Mouse (Mus musculus) MEL (cell line): ENCODE measurements around the gene Galnt2. TPM values are rescaled to one million over a fixed set of nuclear protein-coding genes. Genes with fewer than 3 reads are reported as not detected.

Experiments used
- DNase-seq: peaks from one replicate; pipeline ENCODE4 v3.0.0; 2011; ENCODE audit warnings: low read depth, low spot score
- H3K27ac ChIP-seq: 2 replicates; pipeline ENCODE4 v1.5.1; 2012; ENCODE audit warnings: low read depth, mild to moderate bottlenecking, control low read depth, low read length, moderate library complexity; ENCODE audit not compliant: control insufficient read depth
- H3K27me3 ChIP-seq, 2 experiments: fragments of 150-350 bp in 1 of 2; sonication (generic) in 1 of 2; 2 replicates each; pipeline ENCODE4 v1.6.1; 2012; ENCODE audit warnings: low read length in 2 of 2, mild to moderate bottlenecking in 2 of 2, improper control_type of control experiment in 1 of 2, moderate library complexity in 1 of 2; ENCODE audit not compliant: insufficient read depth in 2 of 2, control insufficient read depth in 1 of 2
- H3K36me3 ChIP-seq, 2 experiments: 2 replicates each; pipeline ENCODE4 v1.6.1; 2012 to 2014; ENCODE audit warnings: low read length in 2 of 2, improper control_type of control experiment in 1 of 2, inconsistent platforms in 1 of 2, mild to moderate bottlenecking in 1 of 2; ENCODE audit not compliant: insufficient read depth in 2 of 2, control insufficient read depth in 1 of 2
- H3K4me1 ChIP-seq, 2 experiments: fragments of 150-350 bp in 1 of 2; sonication (generic) in 1 of 2; 2 replicates each; pipeline ENCODE4 v1.6.1; 2012; ENCODE audit warnings: low read length in 2 of 2, improper control_type of control experiment in 1 of 2, mild to moderate bottlenecking in 1 of 2; ENCODE audit not compliant: insufficient read depth in 2 of 2, control insufficient read depth in 1 of 2
- H3K4me3 ChIP-seq, 2 experiments: fragments of 150-350 bp in 1 of 2; sonication (generic) in 1 of 2; 2 replicates each; pipeline ENCODE4 v1.5.1; 2012; ENCODE audit warnings: low read depth in 2 of 2, low read length in 2 of 2, mild to moderate bottlenecking in 2 of 2, moderate library complexity in 2 of 2, control low read depth in 1 of 2, improper control_type of control experiment in 1 of 2; ENCODE audit not compliant: control insufficient read depth in 1 of 2, insufficient read depth in 1 of 2
- H3K79me2 ChIP-seq: 2 replicates; pipeline ENCODE4 v1.6.1; 2012; ENCODE audit warnings: mild to moderate bottlenecking, low read length, moderate library complexity; ENCODE audit not compliant: control insufficient read depth, poor library complexity, insufficient read depth
- H3K9ac ChIP-seq: 2 replicates; pipeline ENCODE4 v1.6.1; 2012; ENCODE audit warnings: low read depth, mild to moderate bottlenecking, control low read depth, low read length, moderate library complexity; ENCODE audit not compliant: control insufficient read depth, poor library complexity, severe bottlenecking
- H3K9me3 ChIP-seq: fragments of 150-350 bp; sonication (generic); replicated peaks from 2 replicates; pipeline ENCODE4 v1.6.1; 2012; ENCODE audit warnings: mild to moderate bottlenecking, low read length, improper control_type of control experiment, moderate library complexity; ENCODE audit not compliant: insufficient read depth
- BHLHE40 ChIP-seq: IDR thresholded peaks from 2 replicates; pipeline ENCODE4 v1.6.1; 2012; ENCODE audit warnings: low read depth, mild to moderate bottlenecking, inconsistent platforms, low read length, improper control_type of control experiment, borderline replicate concordance
- CHD2 ChIP-seq: IDR thresholded peaks from 2 replicates; pipeline ENCODE4 v1.6.1; 2011; ENCODE audit warnings: low read length, improper control_type of control experiment
- CTCF ChIP-seq, 3 experiments: IDR thresholded peaks in 2 of 3; conservative IDR thresholded peaks in 1 of 3; 2 replicates each; pipeline ENCODE4 v1.5.1; 2011 to 2012; ENCODE audit warnings: low read length in 3 of 3, low read depth in 2 of 3, mild to moderate bottlenecking in 2 of 3, improper control_type of control experiment in 1 of 3, inconsistent platforms in 1 of 3, mixed read lengths in 1 of 3, moderate library complexity in 1 of 3; ENCODE audit not compliant: control insufficient read depth in 1 of 3, insufficient read depth in 1 of 3, poor library complexity in 1 of 3, severe bottlenecking in 1 of 3
- E2F4 ChIP-seq: IDR thresholded peaks from 2 replicates; pipeline ENCODE4 v1.6.1; 2011; ENCODE audit warnings: low read depth, low read length, improper control_type of control experiment, borderline replicate concordance
- EP300 ChIP-seq, 2 experiments: IDR thresholded peaks; 2 replicates each; pipeline ENCODE4 v1.6.1; 2011; ENCODE audit warnings: improper control_type of control experiment in 2 of 2, low read length in 2 of 2, low read depth in 1 of 2, mild to moderate bottlenecking in 1 of 2
- GATA1 ChIP-seq: IDR thresholded peaks from 2 replicates; pipeline ENCODE4 v1.6.1; 2011; ENCODE audit warnings: low read depth, low read length, improper control_type of control experiment
- MAX ChIP-seq: IDR thresholded peaks from 2 replicates; pipeline ENCODE4 v1.6.1; 2011; ENCODE audit warnings: low read length, improper control_type of control experiment
- MEF2A ChIP-seq: IDR thresholded peaks from 2 replicates; pipeline ENCODE4 v1.6.1; 2014; ENCODE audit warnings: low read depth, mild to moderate bottlenecking, inconsistent platforms, low read length, improper control_type of control experiment; ENCODE audit not compliant: poor library complexity, insufficient replicate concordance, severe bottlenecking; ENCODE audit errors: extremely low read depth
- MXI1 ChIP-seq: IDR thresholded peaks from 2 replicates; pipeline ENCODE4 v1.6.1; 2011; ENCODE audit warnings: mild to moderate bottlenecking, low read depth, low read length, improper control_type of control experiment
- MYC ChIP-seq: IDR thresholded peaks from 2 replicates; pipeline ENCODE4 v1.6.1; 2011; ENCODE audit warnings: low read depth, mild to moderate bottlenecking, low read length, improper control_type of control experiment, moderate library complexity
- NRF1 ChIP-seq: IDR thresholded peaks from 2 replicates; pipeline ENCODE4 v1.6.1; 2014; ENCODE audit warnings: low read depth, mild to moderate bottlenecking, inconsistent platforms, low read length, improper control_type of control experiment, moderate library complexity; ENCODE audit not compliant: poor library complexity, insufficient read depth, severe bottlenecking
- POLR2AphosphoS2 ChIP-seq: IDR thresholded peaks from 2 replicates; pipeline ENCODE4 v1.6.1; 2011; ENCODE audit warnings: low read length, improper control_type of control experiment
- RAD21 ChIP-seq: IDR thresholded peaks from 2 replicates; pipeline ENCODE4 v1.6.1; 2011; ENCODE audit warnings: mild to moderate bottlenecking, low read depth, low read length, improper control_type of control experiment
- RCOR1 ChIP-seq: IDR thresholded peaks from 2 replicates; pipeline ENCODE4 v1.6.1; 2012; ENCODE audit warnings: low read depth, mild to moderate bottlenecking, inconsistent platforms, low read length, improper control_type of control experiment
- SIN3A ChIP-seq: IDR thresholded peaks from 2 replicates; pipeline ENCODE4 v1.6.1; 2012; ENCODE audit warnings: low read length, improper control_type of control experiment, inconsistent platforms
- SMC3 ChIP-seq: IDR thresholded peaks from 2 replicates; pipeline ENCODE4 v1.6.1; 2011; ENCODE audit warnings: low read depth, low read length, improper control_type of control experiment
- TAL1 ChIP-seq: IDR thresholded peaks from 2 replicates; pipeline ENCODE4 v1.6.1; 2012; ENCODE audit warnings: mild to moderate bottlenecking, inconsistent platforms, low read length, moderate library complexity, mixed read lengths
- TCF12 ChIP-seq: IDR thresholded peaks from 2 replicates; pipeline ENCODE4 v1.6.1; 2014; ENCODE audit warnings: low read depth, mild to moderate bottlenecking, inconsistent platforms, low read length, improper control_type of control experiment, moderate library complexity
- USF2 ChIP-seq, 2 experiments: IDR thresholded peaks; 2 replicates each; pipeline ENCODE4 v1.6.1; 2011 to 2012; ENCODE audit warnings: improper control_type of control experiment in 2 of 2, low read length in 2 of 2, borderline replicate concordance in 1 of 2, inconsistent platforms in 1 of 2, low read depth in 1 of 2, mild to moderate bottlenecking in 1 of 2; ENCODE audit not compliant: insufficient read depth in 1 of 2
- ZC3H11A ChIP-seq: IDR thresholded peaks from 2 replicates; pipeline ENCODE4 v1.6.1; 2012; ENCODE audit warnings: low read depth, mild to moderate bottlenecking, inconsistent platforms, low read length, improper control_type of control experiment
- ZKSCAN1 ChIP-seq: IDR thresholded peaks from 2 replicates; pipeline ENCODE4 v1.6.1; 2012; ENCODE audit warnings: low read depth, mild to moderate bottlenecking, inconsistent platforms, low read length, improper control_type of control experiment, moderate library complexity
- polyA plus RNA-seq, 2 experiments: library from polyadenylated mRNA; stranded (reverse) in 1 of 2; unstranded in 1 of 2; fragments of >175 nt in 1 of 2; fragments of >200 nt in 1 of 2; gene quantifications; 2 replicates each; pipeline versions ENCODE4 v1.2.1 to v1.2.4; 2012; ENCODE audit warnings: low replicate concordance in 2 of 2, low read depth in 1 of 2; ENCODE audit not compliant: insufficient read length in 2 of 2, insufficient read depth in 1 of 2, missing spikeins in 1 of 2
- total RNA-seq: library from RNA; depleted of rRNA; stranded (reverse); fragments of 300-350 nt; gene quantifications from 2 replicates; pipeline ENCODE4 v1.2.3, GENCODE M21; 2012

Galnt2 gene
- total and polyA plus RNA-seq, 3 experiments = 12.0 to 14.5 TPM; not detected in 1

DNA sequence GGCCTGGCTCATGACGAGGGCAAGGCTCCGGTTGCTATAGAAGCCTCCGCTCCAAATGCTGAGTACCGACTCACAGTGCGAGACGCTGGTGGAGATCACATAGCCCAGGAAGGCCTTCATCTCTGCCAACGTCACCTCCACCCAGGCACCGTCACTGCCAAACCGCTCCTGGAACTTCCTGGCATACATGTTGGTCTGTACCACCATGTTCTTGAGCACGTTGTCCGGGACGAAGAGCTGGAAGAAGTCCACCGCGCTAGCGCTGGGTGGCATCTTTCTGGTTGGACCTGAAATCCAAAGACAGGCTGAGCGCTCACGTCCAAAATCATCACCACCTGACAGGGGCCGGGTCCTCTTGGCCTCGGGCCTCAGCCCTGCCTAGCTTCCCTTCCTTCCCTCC is 153.1 kb downstream of the Galnt2 start:
- Histone ChIP-seq H3K4me3 (no peak overlapping the region), H3K79me2 (no peaks in the 10 kb centered on the region), H3K27ac (no peak overlapping the region), H3K27me3 (no peaks in the 10 kb centered on the region), H3K9me3 (no peaks in the 10 kb centered on the region), H3K4me1 (no peaks in the 10 kb centered on the region), H3K9ac (no peak overlapping the region), H3K36me3 (no peaks in the 10 kb centered on the region)
- no peak for DNase-seq
- no peak for TF ChIP-seq RCOR1
- no peak for TF ChIP-seq EP300 (IDR thresholded peaks at IDR 0.05; ENCODE audit: low read depth in 1 of 2, low read length in 2 of 2)
- TF ChIP-seq BHLHE40 = no peak
- TF ChIP-seq ZKSCAN1 = no peak
- TF ChIP-seq NRF1 = no peak
- TF ChIP-seq MYC = no peak
- TF ChIP-seq MEF2A = no peak
- no peak for TF ChIP-seq CTCF (IDR thresholded peaks at IDR 0.05 in 2 of 3, conservative IDR thresholded peaks at IDR 0.05 in 1 of 3; ENCODE audit: control insufficient read depth in 1 of 3, insufficient read depth in 1 of 3, low read depth in 2 of 3, low read length in 3 of 3, poor library complexity in 1 of 3, severe bottlenecking in 1 of 3)
- no peak for TF ChIP-seq TCF12
- no peak for TF ChIP-seq SMC3

DNA sequence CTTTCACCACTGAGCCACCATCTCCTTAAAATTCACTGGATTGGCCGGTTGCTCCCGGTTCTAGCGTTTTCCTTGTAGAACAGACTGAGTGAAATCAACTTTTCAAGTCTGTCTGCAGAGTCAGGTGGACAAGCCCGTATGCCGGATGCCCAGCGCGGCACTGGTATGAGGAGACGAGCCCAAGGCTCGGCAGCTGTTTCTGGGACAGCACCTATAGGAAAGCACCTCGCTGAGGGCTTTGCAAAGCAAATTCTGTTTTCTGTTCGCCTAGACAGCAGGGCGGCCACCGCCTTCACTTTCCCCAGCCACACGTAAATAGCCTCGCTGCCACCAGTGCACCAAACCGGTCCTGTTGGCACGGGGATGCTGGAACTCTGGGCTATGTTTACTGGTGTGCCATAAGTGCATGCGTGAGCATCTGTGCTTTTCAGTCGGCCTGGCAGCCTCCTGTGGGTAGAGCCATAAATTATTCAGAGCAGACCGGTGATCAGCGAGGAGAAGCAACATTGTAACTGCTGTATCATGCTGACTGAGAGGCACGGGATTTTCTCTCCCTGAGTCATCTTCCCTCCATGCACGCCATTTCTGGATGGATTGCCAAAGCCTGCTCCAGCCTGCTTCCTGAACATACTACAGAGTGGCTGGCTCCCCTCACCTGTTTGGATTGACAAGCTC is 155.2 kb downstream of the Galnt2 start:
- H3K27ac ChIP-seq = no peak overlapping the region
- no peak overlapping the region for H3K4me3 ChIP-seq
- H3K9me3 ChIP-seq = no peaks in the 10 kb centered on the region
- no peak overlapping the region for H3K9ac ChIP-seq
- H3K27me3 ChIP-seq = no peaks in the 10 kb centered on the region
- DNase-seq = no peak
- no peaks in the 10 kb centered on the region for H3K4me1 ChIP-seq
- no peaks in the 10 kb centered on the region for H3K79me2 ChIP-seq
- TF ChIP-seq NRF1 = no peak
- no peak for TF ChIP-seq TAL1
- no peak for TF ChIP-seq MXI1
- no peak for TF ChIP-seq GATA1
- TF ChIP-seq RAD21 = no peak
- TF ChIP-seq SMC3 = no peak
- no peak for TF ChIP-seq MEF2A
- no peak for TF ChIP-seq MYC
- no peak for TF ChIP-seq USF2 (IDR thresholded peaks at IDR 0.05; ENCODE audit: borderline replicate concordance in 1 of 2, insufficient read depth in 1 of 2, low read depth in 1 of 2, low read length in 2 of 2)
- TF ChIP-seq E2F4 = no peak
- TF ChIP-seq POLR2AphosphoS2 = no peak
- no peak for TF ChIP-seq CHD2
- no peak for TF ChIP-seq SIN3A
- TF ChIP-seq ZC3H11A = no peak
- no peak for TF ChIP-seq MAX
- no peak for TF ChIP-seq CTCF (IDR thresholded peaks at IDR 0.05 in 2 of 3, conservative IDR thresholded peaks at IDR 0.05 in 1 of 3; ENCODE audit: control insufficient read depth in 1 of 3, insufficient read depth in 1 of 3, low read depth in 2 of 3, low read length in 3 of 3, poor library complexity in 1 of 3, severe bottlenecking in 1 of 3)
- H3K36me3 ChIP-seq = no peaks in the 10 kb centered on the region
